Mouse (Mus musculus) lung, postnatal 36 days (tissue): ENCODE data around the gene Kif22.

Experiments
- DNase-seq: peaks from one replicate; pipeline ENCODE4 v3.0.0; 2022; ENCODE audit warnings: mixed read lengths

The Kif22 gene

DNA sequence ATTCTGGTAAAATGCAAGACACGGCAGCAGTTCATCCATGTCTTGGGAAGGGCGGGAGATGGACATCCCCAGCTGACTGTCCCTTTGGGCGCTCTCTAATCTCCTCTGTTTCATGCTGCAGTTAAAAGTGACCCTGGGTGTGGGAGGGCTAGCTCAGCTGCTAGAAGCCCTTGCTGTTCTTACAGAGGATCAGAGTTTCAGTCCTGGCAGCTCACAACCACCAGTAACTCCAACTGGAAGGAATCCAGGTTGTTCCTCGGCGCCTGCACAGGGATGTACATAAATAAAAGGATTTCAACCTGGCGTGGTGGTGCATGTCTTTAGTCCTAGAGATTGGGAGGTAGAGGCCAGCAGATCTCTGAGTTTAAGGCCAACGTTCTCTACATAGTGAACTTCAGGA lies 59.2 kb downstream of the Kif22 start:
- DNase-seq = no peak

DNA sequence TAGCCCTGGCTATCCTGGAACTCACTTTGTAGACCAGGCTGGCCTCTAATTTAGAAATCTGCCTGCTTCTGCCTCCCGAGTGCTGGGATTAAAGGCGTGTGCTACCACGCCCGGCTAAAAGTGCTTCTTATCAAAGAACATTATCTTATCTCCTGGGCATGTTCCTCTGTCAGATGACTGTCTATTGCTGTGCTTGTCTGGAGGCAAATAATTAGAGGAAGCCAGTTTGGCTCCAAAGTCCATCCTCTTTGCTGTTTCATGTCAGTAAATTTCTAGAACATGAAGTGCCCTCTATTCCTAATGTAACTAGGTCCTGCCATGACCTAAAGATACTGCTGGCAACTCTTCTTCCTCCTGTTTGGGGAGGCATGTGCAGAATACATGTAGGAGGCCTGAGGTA lies 60.2 kb downstream of the Kif22 start:
- DNase-seq = no peak

GRCm38 (mm10) chr7:126981601-126982000 lies 60.7 kb downstream of the Kif22 start:
- DNase-seq = no peak

DNA sequence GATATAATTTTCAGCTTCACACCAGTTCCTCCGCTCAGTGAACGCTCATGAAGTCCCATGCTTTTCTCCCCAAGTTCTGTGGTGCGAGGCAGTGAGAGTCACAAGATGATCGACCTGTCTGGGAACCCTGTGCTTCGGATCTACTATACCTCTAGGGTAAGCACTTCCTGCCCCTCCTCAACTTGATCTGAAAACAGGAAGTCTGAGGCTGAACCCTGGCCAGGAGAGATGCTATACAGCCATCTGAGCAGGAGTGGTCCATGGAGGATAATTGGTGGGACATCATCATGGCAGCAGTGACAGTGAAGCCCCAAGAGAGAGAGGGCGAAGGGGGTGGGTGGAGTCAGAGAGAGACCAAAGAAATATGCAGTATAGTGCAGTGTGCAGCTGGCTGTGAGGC lies 63.4 kb downstream of the Kif22 start:
- DNase-seq = no peak
